Comparison of ENCODE assay signal across 9 mouse cellular contexts in the genomic region with DNA sequence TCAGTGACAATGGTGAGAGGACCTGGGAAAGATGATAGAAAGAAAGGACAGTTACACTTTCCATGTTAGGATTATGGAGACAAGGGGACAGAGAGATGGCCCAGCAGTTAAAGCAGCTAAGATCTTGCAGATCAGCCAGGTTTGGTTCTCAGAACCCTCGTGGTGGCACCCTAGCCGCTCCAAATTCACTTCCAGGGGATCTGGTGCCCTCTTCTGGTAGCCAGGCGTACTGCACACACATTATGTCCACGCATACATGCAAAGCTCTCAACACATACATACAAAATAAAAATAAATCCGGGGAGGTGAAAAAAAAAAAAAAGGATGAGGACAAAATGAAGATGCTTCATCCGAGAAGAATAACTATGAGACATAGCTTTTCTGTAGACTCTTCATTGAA. TPM values are rescaled to one million over a fixed set of nuclear protein-coding genes. Genes with fewer than 3 reads are reported as not detected.
DNase-seq lines count a peak whose midpoint lies in the region; ATAC-seq and TF ChIP-seq lines count a peak whose summit lies in the region.
"Had no signal": no experiment of that assay in that cellular context is flagged by ENCODE, and none has a peak within 500 bp of the region (broad histone marks: within the 10 kb centered on the region; RNA-seq: fewer than 3 reads in every experiment).

No protein-coding gene starts in this region.

- no peak overlapping the region for H3K4me3 ChIP-seq in heart, postnatal 0 days (ENCODE audit: low read depth, low read length)
- no peak overlapping the region for H3K4me3 ChIP-seq in embryonic fibroblast, embryonic 13.5 days (ENCODE audit: insufficient read depth, low read length)
- H3K4me3 ChIP-seq: neural tube, embryonic 13.5 days had no signal

- H3K27ac ChIP-seq in heart, postnatal 0 days (ENCODE audit: low read depth): no peak overlapping the region
- H3K27ac ChIP-seq in embryonic fibroblast, embryonic 13.5 days (ENCODE audit: insufficient read depth, low read length): no peak overlapping the region
- H3K27ac ChIP-seq: neural tube, embryonic 13.5 days had no signal

- H3K4me1 ChIP-seq in heart, postnatal 0 days (ENCODE audit: control insufficient read depth, insufficient read depth): 0 out of 2 replicates have a peak, but pooled peaks cover 6% of the 10 kb centered on the region
- no peaks in the 10 kb centered on the region for H3K4me1 ChIP-seq in embryonic fibroblast, embryonic 13.5 days (ENCODE audit: control insufficient read depth, insufficient read depth, low read length)

- H3K4me2 ChIP-seq in heart, postnatal 0 days (ENCODE audit: low read depth, low read length): no peak overlapping the region
- H3K4me2 ChIP-seq: neural tube, embryonic 13.5 days had no signal

- no peak for TF ChIP-seq POLR2A in embryonic fibroblast, embryonic 13.5 days (IDR thresholded peaks at IDR 0.05; ENCODE audit: low read depth, low read length)

- TF ChIP-seq CTCF in heart, postnatal 0 days (IDR thresholded peaks at IDR 0.05; ENCODE audit: low read depth): peak; percentile 41
- peak; percentile 54; the same call in 1 of the 2 replicates for TF ChIP-seq CTCF in embryonic fibroblast, embryonic 13.5 days (IDR thresholded peaks at IDR 0.05; ENCODE audit: borderline replicate concordance, insufficient read depth, low read length)

- no peaks in the 10 kb centered on the region for H3K36me3 ChIP-seq in heart, postnatal 0 days (replicated peaks; ENCODE audit: control insufficient read depth, insufficient read depth, low read length)
- H3K36me3 ChIP-seq: neural tube, embryonic 13.5 days had no signal

- no peak for DNase-seq in heart, postnatal 0 days (ENCODE audit: low spot score)
- DNase-seq in heart, adult 9 months (ENCODE audit: low spot score in 2 of 2): no peak
- peak; percentile 27 for DNase-seq in right cerebral cortex, postnatal 14 days
- DNase-seq in right cerebral cortex, adult 18-20 months: no peak
- peak; percentile 11 to 25 for DNase-seq in thymus, postnatal 10 days (ENCODE audit: low spot score in 2 of 2)
- no peak for DNase-seq in spleen, adult 12 weeks (ENCODE audit: low spot score)
- no peak for DNase-seq in ovary, postnatal 10 days (ENCODE audit: low spot score)

- H3K9me3 ChIP-seq in heart, postnatal 0 days (replicated peaks; ENCODE audit: control insufficient read depth, low read length): 0 out of 2 replicates have a peak, but pooled peaks cover 3% of the 10 kb centered on the region

- no peak overlapping the region for H3K9ac ChIP-seq in heart, postnatal 0 days (replicated peaks; ENCODE audit: low read depth, low read length)
- H3K9ac ChIP-seq: neural tube, embryonic 13.5 days had no signal

- WGBS in heart, postnatal 0 days: 69% methylated on average over 6 of the region's 6 CpGs

- TF ChIP-seq EP300 in heart, postnatal 0 days (IDR thresholded peaks at IDR 0.05; ENCODE audit: low read depth): no peak

- no peaks in the 10 kb centered on the region for H3K27me3 ChIP-seq in heart, postnatal 0 days (ENCODE audit: control insufficient read depth, insufficient read depth, low read length)

- no peak for ATAC-seq in heart, postnatal 0 days (ENCODE audit: insufficient read depth, low read depth)

RNA-seq across cellular contexts. Expression of a gene that starts 40.6 kb away (rescaled TPM):
- 0.31 TPM in 1 of 2 replicates, not detected in the other for total RNA-seq in heart, postnatal 0 days (2014; rRNA removed; ENCODE audit: low replicate concordance)
- not detected in 2 replicates for polyA plus RNA-seq in heart, postnatal 0 days (2015; fragmentation: Nextera tagmentation; extraction: Ambion mirVana)
- not detected in 2 replicates for polyA plus RNA-seq in embryonic fibroblast, embryonic 13.5 days (2011; ENCODE audit: insufficient read length, low read depth, missing spikeins)
- polyA plus RNA-seq: neural tube, embryonic 13.5 days had no signal

Comparison
In these comparisons a context has a peak if more than half of its experiments do, and no peak if none do; other contexts are left out.
1. DNase-seq: peak in right cerebral cortex, postnatal 14 days (single experiment) and thymus, postnatal 10 days (2 of 2); none in heart, postnatal 0 days (single experiment), heart, adult 9 months (0 of 2), right cerebral cortex, adult 18-20 months (single experiment), spleen, adult 12 weeks (single experiment) and ovary, postnatal 10 days (single experiment).